Mouse (Mus musculus) hindbrain, postnatal 0 days (tissue): ENCODE measurements around the gene Pnrc2. TPM values are rescaled to one million over a fixed set of nuclear protein-coding genes. Genes with fewer than 3 reads are reported as not detected.
A peak's percentile ranks its signal among the peaks of the same experiment; 100 is the strongest.

Experiments used
- ATAC-seq: fragments of 200-750 bp; cut with Nextera tagmentation; 2 replicates; pipeline ENCODE4 v1.8.0; 2017; ENCODE audit warnings: mild to moderate bottlenecking, moderate TSS enrichment, moderate library complexity
- DNase-seq: peaks from one replicate; pipeline ENCODE4 v3.0.0-alpha.2; 2015; ENCODE audit warnings: low spot score
- H3K27ac ChIP-seq: fragments of 300-500 bp; sonication (generic); 2 replicates; pipeline ENCODE4 v1.5.1; 2014; ENCODE audit warnings: mild to moderate bottlenecking
- H3K27me3 ChIP-seq: fragments of 300-500 bp; sonication (generic); 2 replicates; pipeline ENCODE4 v1.6.1; 2014; ENCODE audit warnings: low read length, mixed read lengths; ENCODE audit not compliant: insufficient read depth
- H3K36me3 ChIP-seq: fragments of 300-500 bp; sonication (generic); 2 replicates; pipeline ENCODE4 v1.6.1; 2014; ENCODE audit warnings: low read length, mixed read lengths; ENCODE audit not compliant: insufficient read depth
- H3K4me1 ChIP-seq: fragments of 300-500 bp; sonication (generic); 2 replicates; pipeline ENCODE4 v1.6.1; 2014; ENCODE audit warnings: antibody characterized with exemption, low read length, mixed read lengths; ENCODE audit not compliant: insufficient read depth
- H3K4me2 ChIP-seq: fragments of 300-500 bp; sonication (generic); 2 replicates; pipeline ENCODE4 v1.6.1; 2014; ENCODE audit warnings: low read depth, mild to moderate bottlenecking, low read length, moderate library complexity, mixed read lengths
- H3K4me3 ChIP-seq: fragments of 300-500 bp; sonication (generic); 2 replicates; pipeline ENCODE4 v1.5.1; 2014; ENCODE audit warnings: low read length
- H3K9ac ChIP-seq: fragments of 300-500 bp; sonication (generic); replicated peaks from 2 replicates; pipeline ENCODE4 v1.6.1; 2014; ENCODE audit warnings: mild to moderate bottlenecking, low read length, moderate library complexity, mixed read lengths
- H3K9me3 ChIP-seq: fragments of 300-500 bp; sonication (generic); 2 replicates; pipeline ENCODE4 v1.6.1; 2016; ENCODE audit warnings: low read length, mixed read lengths
- CTCF ChIP-seq: IDR thresholded peaks from 2 replicates; pipeline ENCODE4 v1.5.1; 2016; ENCODE audit warnings: antibody characterized with exemption, control low read depth, low read depth
- WGBS: fragments of 180-500 bp; shearing (Covaris S2); extraction: QIAGEN DNeasy Blood & Tissue Kit; methylation state at CpG from one replicate; pipeline ENCODE4 v1.1.7; 2014; 5-methylcytosine and 5-hydroxymethylcytosine counted together
- polyA plus RNA-seq: library from polyadenylated mRNA; unstranded; fragments of >200 nt; fragmentation: Nextera tagmentation; extraction: Ambion mirVana; gene quantifications from 2 replicates; pipeline ENCODE4 v1.2.1, GENCODE M21; 2015
- total RNA-seq: library from RNA; depleted of rRNA; stranded (reverse); fragments of >200 nt; gene quantifications from 2 replicates; pipeline ENCODE4 v1.2.3, GENCODE M21; 2014

The Pnrc2 gene
- total and polyA plus RNA-seq, 2 experiments from 2014 or later: 54.9 to 81.7 TPM

DNA sequence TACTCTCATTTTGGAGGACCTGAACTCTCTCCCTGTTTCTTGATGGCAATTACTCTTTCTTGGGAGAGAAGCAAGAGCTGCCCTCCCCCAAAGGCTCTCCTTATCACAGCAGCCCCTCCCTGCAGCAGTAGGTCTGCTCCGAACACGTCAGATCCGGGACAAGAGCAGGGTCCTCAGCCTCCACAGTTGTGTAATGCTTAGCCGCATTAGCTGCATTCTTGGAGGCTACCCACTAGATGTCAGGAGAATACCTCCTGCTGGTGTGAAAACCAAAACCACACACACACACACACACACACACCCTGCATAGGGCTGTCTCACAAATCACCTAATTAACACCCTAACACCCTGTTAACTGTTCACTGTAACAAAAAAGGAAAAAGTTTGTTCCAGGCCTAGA is 19.2 kb upstream of the Pnrc2 start:
- Histone ChIP-seq H3K36me3 (no peaks in the 10 kb centered on the region), H3K27ac (no peak overlapping the region), H3K4me1 (no peaks in the 10 kb centered on the region), H3K4me2 (no peak overlapping the region), H3K27me3 (no peaks in the 10 kb centered on the region), H3K9ac (no peak overlapping the region), H3K4me3 (no peak overlapping the region), H3K9me3 (no peaks in the 10 kb centered on the region)
- DNase-seq: no peak
- WGBS: 75% methylated on average over 4 of the region's 4 CpGs
- no peak for ATAC-seq
- peak; percentile 36 for TF ChIP-seq CTCF

DNA sequence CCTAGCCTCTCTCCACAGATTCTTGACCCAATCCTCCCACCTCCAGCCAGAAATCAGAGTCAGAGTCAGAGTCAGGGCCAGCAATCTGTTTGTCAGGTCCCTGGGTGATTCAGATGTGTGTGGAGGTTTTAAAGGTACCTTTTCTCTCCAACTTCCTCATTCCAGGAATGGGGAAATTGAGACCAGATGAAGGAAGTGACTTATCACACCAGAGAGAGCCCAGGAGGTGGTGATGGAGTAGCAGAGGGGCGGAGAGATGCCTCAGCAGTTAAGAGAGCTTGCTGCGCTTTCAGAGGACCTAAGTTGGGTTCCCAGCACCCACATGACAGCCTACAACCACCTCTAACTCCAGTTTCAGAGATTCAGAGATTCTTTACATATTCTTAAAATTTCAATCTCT is 17.9 kb upstream of the Pnrc2 start:
- Histone ChIP-seq H3K4me2 (no peak overlapping the region), H3K9me3 (no peaks in the 10 kb centered on the region), H3K36me3 (no peaks in the 10 kb centered on the region), H3K9ac (no peak overlapping the region), H3K4me3 (no peak overlapping the region), H3K27ac (no peak overlapping the region), H3K27me3 (no peaks in the 10 kb centered on the region), H3K4me1 (no peaks in the 10 kb centered on the region)
- DNase-seq: no peak
- WGBS: 95% methylated on average over 2 of the region's 2 CpGs
- no peak for TF ChIP-seq CTCF
- ATAC-seq: no peak

DNA sequence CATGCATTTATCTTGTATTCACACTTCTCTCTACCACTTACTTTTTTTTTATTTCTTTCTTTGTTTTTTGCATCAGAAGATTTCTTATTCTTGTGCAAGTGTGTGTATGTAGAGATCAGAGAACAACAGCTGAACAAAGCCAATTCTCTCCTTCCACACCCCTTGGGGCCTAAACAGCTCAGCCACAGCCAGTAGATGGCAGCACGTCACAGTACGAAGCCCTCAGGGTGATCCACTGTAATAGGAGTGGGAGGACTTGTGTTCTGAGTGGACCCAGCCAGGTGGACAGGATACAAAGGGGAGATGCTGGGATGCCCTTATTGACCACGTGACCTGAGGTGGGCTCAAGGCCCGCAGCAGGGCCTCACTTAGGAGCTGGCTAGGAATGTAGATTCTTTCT is 16.2 kb upstream of the Pnrc2 start:
- ATAC-seq: peak; percentile 87
- Histone ChIP-seq H3K27ac (no peak overlapping the region), H3K4me1 (no peaks in the 10 kb centered on the region), H3K9ac (no peak overlapping the region), H3K4me3 (no peak overlapping the region), H3K9me3 (no peaks in the 10 kb centered on the region), H3K36me3 (no peaks in the 10 kb centered on the region), H3K27me3 (no peaks in the 10 kb centered on the region), H3K4me2 (no peak overlapping the region)
- DNase-seq: peak; percentile 82
- peak; percentile 84 for TF ChIP-seq CTCF
- 8% methylated on average over 4 of the region's 4 CpGs for WGBS

DNA sequence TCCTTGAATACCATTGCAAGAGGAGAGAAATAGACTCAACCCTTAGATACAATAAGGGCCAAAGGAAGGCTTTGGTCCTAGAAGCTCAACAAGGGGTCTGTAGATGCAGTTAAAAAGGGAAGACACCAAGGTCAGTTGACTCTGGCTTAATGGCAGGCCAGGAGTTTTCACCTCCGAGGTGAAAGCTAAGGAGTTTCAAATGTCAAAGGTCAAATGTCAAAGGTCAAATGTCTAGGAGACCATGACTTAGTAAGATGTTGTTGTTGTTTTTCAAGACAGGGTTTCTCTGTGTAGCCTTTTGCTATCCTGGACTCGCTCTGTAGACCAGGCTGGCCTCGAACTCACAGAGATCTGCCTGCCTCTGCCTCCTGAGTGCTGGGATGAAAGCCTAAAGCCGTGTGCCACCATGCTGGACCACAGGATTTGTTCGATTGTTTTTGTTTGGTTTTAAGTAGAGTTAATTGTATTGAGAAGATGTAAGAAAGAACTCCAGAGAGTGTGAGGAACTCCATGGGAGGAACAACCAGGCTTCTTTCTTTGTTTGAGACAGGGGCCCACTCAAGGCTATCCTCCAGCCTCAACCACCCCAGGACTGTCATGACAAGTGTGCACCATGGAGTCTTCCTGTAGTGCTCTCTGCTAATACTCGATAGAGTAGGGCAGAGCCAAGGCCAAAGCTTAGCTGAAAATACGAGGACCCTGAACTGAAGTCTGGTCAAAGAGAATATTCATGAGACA is 15.7 kb upstream of the Pnrc2 start:
- Histone ChIP-seq H3K4me2 (no peak overlapping the region), H3K4me1 (no peaks in the 10 kb centered on the region), H3K9ac (no peak overlapping the region), H3K9me3 (no peaks in the 10 kb centered on the region), H3K36me3 (no peaks in the 10 kb centered on the region), H3K4me3 (no peak overlapping the region), H3K27me3 (no peaks in the 10 kb centered on the region), H3K27ac (no peak overlapping the region)
- no peak for DNase-seq
- no peak for ATAC-seq
- TF ChIP-seq CTCF: no peak
- 83% methylated on average over 7 of the region's 7 CpGs for WGBS

DNA sequence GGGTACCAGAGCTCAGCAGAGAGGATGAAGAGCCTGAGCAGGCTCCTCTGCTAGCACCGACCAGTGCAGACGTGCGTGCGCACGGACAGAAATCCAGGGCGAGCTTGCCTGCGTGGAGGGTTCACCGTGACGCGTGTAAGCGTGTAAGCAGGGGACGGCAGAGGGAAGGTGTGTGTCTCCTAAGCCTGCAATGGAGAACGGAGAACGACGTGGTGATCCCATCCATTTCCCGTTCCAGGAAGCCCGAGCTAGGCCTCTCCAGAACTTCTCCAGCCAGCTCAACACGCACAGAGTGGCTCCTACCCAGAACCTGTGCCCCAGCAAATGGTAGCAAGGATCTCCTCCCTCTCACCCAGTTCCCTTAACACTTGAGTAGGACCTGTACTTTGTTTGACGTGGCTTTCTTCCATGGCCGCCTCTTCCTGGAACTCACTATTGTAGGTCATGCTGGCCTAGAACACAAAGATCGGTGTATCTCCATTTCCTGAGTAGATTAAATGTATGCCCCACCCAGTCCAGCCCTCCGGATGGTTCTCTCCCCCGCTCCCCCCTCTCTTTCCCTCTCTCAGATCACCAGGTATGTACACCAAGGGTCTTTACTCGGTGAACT is 14.9 kb upstream of the Pnrc2 start:
- no peak overlapping the region for H3K4me3 ChIP-seq
- H3K9ac ChIP-seq: no peak overlapping the region
- no peak overlapping the region for H3K4me2 ChIP-seq
- no peak overlapping the region for H3K27ac ChIP-seq
- WGBS: 93% methylated on average over 24 of the region's 24 CpGs
- H3K27me3 ChIP-seq: no peaks in the 10 kb centered on the region
- H3K36me3 ChIP-seq: no peaks in the 10 kb centered on the region
- no peaks in the 10 kb centered on the region for H3K9me3 ChIP-seq
- DNase-seq (no peak), ATAC-seq (no peak)
- no peaks in the 10 kb centered on the region for H3K4me1 ChIP-seq
- TF ChIP-seq CTCF: no peak

DNA sequence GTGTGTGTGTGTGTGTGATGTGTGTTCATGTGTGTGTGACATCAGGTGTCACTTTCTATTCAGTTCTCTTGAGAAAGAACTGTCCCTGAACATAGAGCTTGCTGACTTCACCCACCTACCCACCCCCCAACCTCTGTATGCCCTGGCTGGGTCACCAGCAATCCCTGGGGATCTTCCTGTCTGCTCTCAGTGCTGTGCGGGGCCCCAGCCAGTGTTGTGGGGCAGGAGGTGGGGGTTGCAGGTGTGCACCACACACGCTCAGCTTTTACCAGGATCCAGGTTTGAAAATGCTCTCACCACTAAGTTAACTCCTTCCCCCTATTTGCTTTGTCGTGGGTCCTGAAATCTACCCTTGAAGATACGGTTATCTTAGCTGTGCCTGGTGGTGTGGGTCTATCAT is 12.5 kb upstream of the Pnrc2 start:
- no peak for ATAC-seq
- 92% methylated on average over 4 of the region's 4 CpGs for WGBS
- Histone ChIP-seq H3K4me2 (no peak overlapping the region), H3K27me3 (no peaks in the 10 kb centered on the region), H3K27ac (no peak overlapping the region), H3K9me3 (no peaks in the 10 kb centered on the region), H3K9ac (no peak overlapping the region), H3K4me1 (no peaks in the 10 kb centered on the region), H3K36me3 (no peaks in the 10 kb centered on the region), H3K4me3 (no peak overlapping the region)
- TF ChIP-seq CTCF: no peak
- DNase-seq: no peak

DNA sequence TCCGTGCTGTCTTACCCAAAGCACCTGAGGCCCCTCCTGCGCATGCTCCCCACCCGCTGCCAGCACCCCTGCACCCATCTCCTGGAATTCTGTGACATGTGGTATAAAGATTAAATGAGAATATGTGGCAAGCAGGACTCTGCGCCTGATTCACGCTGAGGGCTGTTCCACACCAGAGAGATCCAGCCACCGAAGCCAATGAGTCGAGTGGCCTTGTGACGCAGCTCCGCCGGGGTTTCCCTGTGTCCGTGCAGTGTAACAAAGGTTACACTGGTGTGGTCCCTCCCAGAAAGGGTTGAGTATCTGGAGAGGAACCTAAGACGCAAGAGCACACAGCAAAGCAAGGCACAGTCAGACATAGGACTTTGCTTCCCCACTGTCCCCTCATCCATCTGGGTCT is 12.0 kb upstream of the Pnrc2 start:
- no peak overlapping the region for H3K4me2 ChIP-seq
- H3K27ac ChIP-seq: no peak overlapping the region
- H3K27me3 ChIP-seq: no peaks in the 10 kb centered on the region
- ATAC-seq: no peak
- no peaks in the 10 kb centered on the region for H3K4me1 ChIP-seq
- DNase-seq: no peak
- no peak overlapping the region for H3K9ac ChIP-seq
- 86% methylated on average over 12 of the region's 12 CpGs for WGBS
- H3K4me3 ChIP-seq: no peak overlapping the region
- H3K9me3 ChIP-seq: no peaks in the 10 kb centered on the region
- TF ChIP-seq CTCF: no peak
- H3K36me3 ChIP-seq: no peaks in the 10 kb centered on the region
